Mouse (Mus musculus) spleen, postnatal 4 days (tissue): ENCODE data around the gene Ppp2r2c.

ENCODE experiments used
- DNase-seq, 2 experiments: peaks; one replicate each; pipeline ENCODE4 v3.0.0; 2022; ENCODE audit warnings: low spot score in 2 of 2

Ppp2r2c gene

GRCm38 (mm10) chr5:36868266-36869090, at the start of gene Ppp2r2c:
TSS of gene Ppp2r2c (plus strand) at chr5:36868513.
- no peak for DNase-seq

GRCm38 (mm10) chr5:36819742-36820141, 48.6 kb upstream of the Ppp2r2c start:
- DNase-seq, result no peak

- peak; percentile 42 to 84 for DNase-seq
Measured at GRCm38 (mm10) chr5:36820142-36820541, 48.2 kb upstream of the Ppp2r2c start.

GRCm38 (mm10) chr5:36822907-36823306, 45.4 kb upstream of the Ppp2r2c start:
- no peak for DNase-seq

GRCm38 (mm10) chr5:36829098-36829497, 39.2 kb upstream of the Ppp2r2c start:
- no peak for DNase-seq

GRCm38 (mm10) chr5:36829913-36830879, 38.1 kb upstream of the Ppp2r2c start, which contains the start of gene Man2b2:
TSS of gene Man2b2 (minus strand) at chr5:36830653.
- peak; percentile 86 to 97 for DNase-seq

GRCm38 (mm10) chr5:36831272-36831671, 37.0 kb upstream of the Ppp2r2c start:
- DNase-seq, result no peak

GRCm38 (mm10) chr5:36835933-36836332, 32.4 kb upstream of the Ppp2r2c start:
- DNase-seq, result peak; percentile 64 to 87

- no peak for DNase-seq
Measured at GRCm38 (mm10) chr5:36839032-36839431, 29.3 kb upstream of the Ppp2r2c start.

- DNase-seq, result no peak
Measured at GRCm38 (mm10) chr5:36839602-36840001, 28.7 kb upstream of the Ppp2r2c start.

- no peak for DNase-seq
Measured at GRCm38 (mm10) chr5:36840092-36840491, 28.2 kb upstream of the Ppp2r2c start.

GRCm38 (mm10) chr5:36841701-36842100, 26.6 kb upstream of the Ppp2r2c start:
- DNase-seq, result no peak

- no peak for DNase-seq
Measured at GRCm38 (mm10) chr5:36844490-36844889, 23.8 kb upstream of the Ppp2r2c start.

GRCm38 (mm10) chr5:36851572-36851971, 16.7 kb upstream of the Ppp2r2c start:
- no peak for DNase-seq

GRCm38 (mm10) chr5:36855180-36855579, 13.1 kb upstream of the Ppp2r2c start:
- no peak for DNase-seq

GRCm38 (mm10) chr5:36856529-36856928, 11.8 kb upstream of the Ppp2r2c start:
- no peak for DNase-seq

- DNase-seq, result no peak
Measured at GRCm38 (mm10) chr5:36857546-36857945, 10.8 kb upstream of the Ppp2r2c start.

GRCm38 (mm10) chr5:36861084-36861483, 7.2 kb upstream of the Ppp2r2c start:
- DNase-seq, result no peak

GRCm38 (mm10) chr5:36866701-36867250, 1.5 kb upstream of the Ppp2r2c start:
- no peak for DNase-seq

GRCm38 (mm10) chr5:36867561-36867960, 752 bp upstream of the Ppp2r2c start:
- DNase-seq, result no peak

GRCm38 (mm10) chr5:36869186-36869577, 869 bp downstream of the Ppp2r2c start:
- no peak for DNase-seq
